Mouse (Mus musculus): ENCODE results near the gene Aprt. TPM values are rescaled to one million over a fixed set of nuclear protein-coding genes. Genes with fewer than 3 reads are reported as not detected.

Gene Aprt
- total and polyA plus RNA-seq, 3 experiments = 516 to 561 (median 524) TPM

GRCm38 (mm10) chr8:122617947-122618546 is 41.3 kb upstream of the Aprt start:
- no peaks in the 10 kb centered on the region for H3K27me3 ChIP-seq (replicated peaks)
- no peak overlapping the region for H3K27ac ChIP-seq (ENCODE audit: insufficient read depth, low read depth)
- dilution Hi-C loops (cut with MboI; ENCODE audit: extremely low pct_ligation_motif_present, extremely low pct_unique_long_range_greater_than_20kb, low sequenced_read_pairs) = no loop called here
- in situ Hi-C loops (cut with MboI; ENCODE audit: low pct_ligation_motif_present, low pct_unique_long_range_greater_than_20kb, low sequenced_read_pairs) = no loop called here
- no peak overlapping the region for H3K9ac ChIP-seq (ENCODE audit: insufficient read depth, low read depth)
- no peaks in the 10 kb centered on the region for H3K79me2 ChIP-seq (replicated peaks; ENCODE audit: control insufficient read depth, extremely low read depth, insufficient read depth, poor library complexity, severe bottlenecking)
- no peaks in the 10 kb centered on the region for H3K9me3 ChIP-seq (replicated peaks; ENCODE audit: low read length)
- H3K4me2 ChIP-seq (ENCODE audit: insufficient read depth, low read depth, poor library complexity, severe bottlenecking) = no peak overlapping the region
- TF ChIP-seq NELFE (IDR thresholded peaks at IDR 0.05; ENCODE audit: low read depth, low read length) (no peak), TBP (conservative IDR thresholded peaks at IDR 0.05; ENCODE audit: low read depth, low read length) (no peak), USF1 (IDR thresholded peaks at IDR 0.05; ENCODE audit: low read depth, low read length) (no peak), TCF12 (IDR thresholded peaks at IDR 0.05; ENCODE audit: low read depth, low read length) (peak; percentile 24; the same call in 1 of the 2 replicates), GABPA (IDR thresholded peaks at IDR 0.05; ENCODE audit: insufficient replicate concordance, low read depth, low read length) (no peak), E2F4 (IDR thresholded peaks at IDR 0.05; ENCODE audit: insufficient replicate concordance, low read depth, low read length) (no peak), SIN3A (IDR thresholded peaks at IDR 0.05; ENCODE audit: low read length) (no peak), HCFC1 (IDR thresholded peaks at IDR 0.05; ENCODE audit: low read depth, low read length) (no peak), MAZ (IDR thresholded peaks at IDR 0.05; ENCODE audit: low read depth, low read length) (peak; percentile 63; the same call in 1 of the 2 replicates), CTCF (conservative IDR thresholded peaks at IDR 0.05 in 1 of 2, IDR thresholded peaks at IDR 0.05 in 1 of 2; ENCODE audit: low read depth in 2 of 2, low read length in 2 of 2) (peak in 1 of 2 experiments; percentile 77; a peak in 2 of 4 replicates), BHLHE40 (IDR thresholded peaks at IDR 0.05; ENCODE audit: low read depth, low read length) (no peak), JUND (conservative IDR thresholded peaks at IDR 0.05; ENCODE audit: low read depth, low read length) (no peak), MYC (IDR thresholded peaks at IDR 0.05; ENCODE audit: low read depth, low read length) (no peak), ZKSCAN1 (IDR thresholded peaks at IDR 0.05; ENCODE audit: borderline replicate concordance, low read depth, low read length) (no peak), ZC3H11A (IDR thresholded peaks at IDR 0.05; ENCODE audit: low read depth, low read length) (peak; percentile 63), ETS1 (conservative IDR thresholded peaks at IDR 0.05; ENCODE audit: low read depth, low read length) (no peak), MEF2A (IDR thresholded peaks at IDR 0.05; ENCODE audit: borderline replicate concordance, low read depth, low read length) (no peak), MXI1 (IDR thresholded peaks at IDR 0.05; ENCODE audit: low read depth, low read length) (no peak), USF2 (conservative IDR thresholded peaks at IDR 0.05; ENCODE audit: low read depth, low read length) (no peak), POLR2A (IDR thresholded peaks at IDR 0.05; ENCODE audit: low read depth, low read length) (no peak), PAX5 (IDR thresholded peaks at IDR 0.05; ENCODE audit: low read length) (no peak), MAFK (IDR thresholded peaks at IDR 0.05; ENCODE audit: insufficient replicate concordance, low read length) (no peak), UBTF (IDR thresholded peaks at IDR 0.05; ENCODE audit: low read depth, low read length) (no peak), KAT2A (IDR thresholded peaks at IDR 0.05; ENCODE audit: insufficient replicate concordance, low read length) (no peak), NRF1 (IDR thresholded peaks at IDR 0.05; ENCODE audit: low read depth, low read length) (no peak), EP300 (IDR thresholded peaks at IDR 0.05; ENCODE audit: low read length) (no peak), ZMIZ1 (IDR thresholded peaks at IDR 0.05; ENCODE audit: low read depth, low read length) (no peak), POLR2AphosphoS2 (IDR thresholded peaks at IDR 0.05; ENCODE audit: low read depth, low read length) (no peak), JUN (IDR thresholded peaks at IDR 0.05; ENCODE audit: insufficient read depth, low read depth, low read length) (no peak), RCOR1 (conservative IDR thresholded peaks at IDR 0.05; ENCODE audit: low read depth, low read length) (no peak), ZNF384 (IDR thresholded peaks at IDR 0.05; ENCODE audit: low read depth, low read length) (peak; percentile 94), SMC3 (IDR thresholded peaks at IDR 0.05; ENCODE audit: low read depth, low read length) (peak; percentile 88), CHD1 (IDR thresholded peaks at IDR 0.05; ENCODE audit: low read depth, low read length) (no peak), IRF4 (IDR thresholded peaks at IDR 0.05; ENCODE audit: low read depth, low read length) (no peak), MAX (IDR thresholded peaks at IDR 0.05; ENCODE audit: low read length) (no peak), ELF1 (IDR thresholded peaks at IDR 0.05; ENCODE audit: low read depth, low read length) (no peak), CHD2 (IDR thresholded peaks at IDR 0.05; ENCODE audit: low read length) (no peak), RAD21 (IDR thresholded peaks at IDR 0.05; ENCODE audit: low read depth, low read length) (peak; percentile 75)
- H3K36me3 ChIP-seq (replicated peaks in 1 of 2; ENCODE audit: control insufficient read depth in 1 of 2, insufficient read depth in 1 of 2, low read length in 1 of 2) = peaks cover 5 to 34% of the 10 kb centered on the region in 2 experiments
- DNase-seq (ENCODE audit: extremely low read depth) = peak; percentile 72
- peaks cover under 1 to 24% of the 10 kb centered on the region in 2 experiments; a peak in 2 of 4 replicates for H3K4me1 ChIP-seq (ENCODE audit: control insufficient read depth in 1 of 2, insufficient read depth in 2 of 2)
- no peak overlapping the region for H3K4me3 ChIP-seq (replicated peaks in 1 of 3; ENCODE audit: low read depth in 2 of 3, low read length in 2 of 3, poor library complexity in 1 of 3)

All from CH12.LX (cell line).